Mouse (Mus musculus) CH12.LX (cell line): ENCODE measurements around the gene Gng4. TPM values are rescaled to one million over a fixed set of nuclear protein-coding genes. Genes with fewer than 3 reads are reported as not detected.

ENCODE experiments used
- DNase-seq: peaks from one replicate; pipeline ENCODE4 v3.0.0-alpha.2; 2013; ENCODE audit errors: extremely low read depth
- H3K27ac ChIP-seq: 2 replicates; pipeline ENCODE4 v1.5.1; 2012; ENCODE audit warnings: low read depth, mild to moderate bottlenecking, control low read depth, moderate library complexity; ENCODE audit not compliant: insufficient read depth
- H3K27me3 ChIP-seq: replicated peaks from 2 replicates; pipeline ENCODE3; 2012; ENCODE audit warnings: inconsistent platforms
- H3K36me3 ChIP-seq, 2 experiments: replicated peaks in 1 of 2; 2 replicates each; pipeline versions ENCODE3 to v1.6.1; 2012; ENCODE audit warnings: inconsistent platforms in 1 of 2, low read length in 1 of 2, mild to moderate bottlenecking in 1 of 2, mixed read lengths in 1 of 2, moderate library complexity in 1 of 2; ENCODE audit not compliant: control insufficient read depth in 1 of 2, insufficient read depth in 1 of 2
- H3K4me1 ChIP-seq, 2 experiments: 2 replicates each; pipeline ENCODE4 v1.6.1; 2012; ENCODE audit warnings: inconsistent platforms in 1 of 2, moderate library complexity in 1 of 2; ENCODE audit not compliant: insufficient read depth in 2 of 2, control insufficient read depth in 1 of 2
- H3K4me2 ChIP-seq: 2 replicates; pipeline ENCODE4 v1.6.1; 2012; ENCODE audit warnings: low read depth, mild to moderate bottlenecking, control low read depth; ENCODE audit not compliant: poor library complexity, insufficient read depth, severe bottlenecking
- H3K4me3 ChIP-seq, 3 experiments: fragments of 150-350 bp in 1 of 3; sonication (generic) in 1 of 3; replicated peaks in 1 of 3; 2 replicates each; pipeline versions ENCODE3 to v1.5.1; 2011 to 2012; ENCODE audit warnings: low read depth in 2 of 3, low read length in 2 of 3, mild to moderate bottlenecking in 2 of 3, moderate library complexity in 2 of 3, control low read depth in 1 of 3, improper control_type of control experiment in 1 of 3, inconsistent platforms in 1 of 3, mixed read lengths in 1 of 3; ENCODE audit not compliant: poor library complexity in 1 of 3
- H3K79me2 ChIP-seq: replicated peaks from 2 replicates; pipeline ENCODE4 v1.6.1; 2012; ENCODE audit warnings: mild to moderate bottlenecking, moderate library complexity; ENCODE audit not compliant: control insufficient read depth, poor library complexity, insufficient read depth, severe bottlenecking; ENCODE audit errors: extremely low read depth
- H3K9ac ChIP-seq: 2 replicates; pipeline ENCODE4 v1.6.1; 2012; ENCODE audit warnings: low read depth, mild to moderate bottlenecking, control low read depth, moderate library complexity; ENCODE audit not compliant: insufficient read depth
- H3K9me3 ChIP-seq: replicated peaks from 2 replicates; pipeline ENCODE3; 2012; ENCODE audit warnings: low read length, inconsistent platforms, mixed read lengths
- BHLHE40 ChIP-seq: IDR thresholded peaks from 2 replicates; pipeline ENCODE4 v1.6.1; 2011; ENCODE audit warnings: mild to moderate bottlenecking, low read depth, low read length, improper control_type of control experiment
- CHD2 ChIP-seq: IDR thresholded peaks from 2 replicates; pipeline ENCODE4 v1.6.1; 2011; ENCODE audit warnings: low read length, improper control_type of control experiment
- CTCF ChIP-seq, 2 experiments: IDR thresholded peaks in 1 of 2; conservative IDR thresholded peaks in 1 of 2; 2 replicates each; pipeline ENCODE4 v1.5.1; 2011 to 2012; ENCODE audit warnings: low read depth in 2 of 2, low read length in 2 of 2, improper control_type of control experiment in 1 of 2, inconsistent platforms in 1 of 2, mild to moderate bottlenecking in 1 of 2, moderate library complexity in 1 of 2
- ELF1 ChIP-seq: IDR thresholded peaks from 2 replicates; pipeline ENCODE4 v1.6.1; 2014; ENCODE audit warnings: low read depth, mild to moderate bottlenecking, inconsistent platforms, low read length, improper control_type of control experiment
- EP300 ChIP-seq: IDR thresholded peaks from 2 replicates; pipeline ENCODE4 v1.6.1; 2011; ENCODE audit warnings: low read length, improper control_type of control experiment
- ETS1 ChIP-seq: conservative IDR thresholded peaks from 2 replicates; pipeline ENCODE4 v1.6.1; 2012; ENCODE audit warnings: low read depth, mild to moderate bottlenecking, inconsistent platforms, low read length, improper control_type of control experiment, moderate library complexity
- GABPA ChIP-seq: IDR thresholded peaks from 2 replicates; pipeline ENCODE4 v1.6.1; 2012; ENCODE audit warnings: low read depth, low read length, improper control_type of control experiment, inconsistent platforms; ENCODE audit not compliant: insufficient replicate concordance
- HCFC1 ChIP-seq: IDR thresholded peaks from 2 replicates; pipeline ENCODE4 v1.6.1; 2012; ENCODE audit warnings: low read depth, mild to moderate bottlenecking, inconsistent platforms, low read length, improper control_type of control experiment
- JUN ChIP-seq: IDR thresholded peaks from 2 replicates; pipeline ENCODE4 v1.6.1; 2011; ENCODE audit warnings: low read depth, mild to moderate bottlenecking, low read length, improper control_type of control experiment, moderate library complexity; ENCODE audit not compliant: insufficient read depth
- JUND ChIP-seq: conservative IDR thresholded peaks from 2 replicates; pipeline ENCODE4 v1.6.1; 2011; ENCODE audit warnings: low read depth, low read length, improper control_type of control experiment
- MAX ChIP-seq: IDR thresholded peaks from 2 replicates; pipeline ENCODE4 v1.6.1; 2011; ENCODE audit warnings: low read length, improper control_type of control experiment
- MAZ ChIP-seq: IDR thresholded peaks from 2 replicates; pipeline ENCODE4 v1.6.1; 2012; ENCODE audit warnings: low read depth, mild to moderate bottlenecking, inconsistent platforms, low read length, improper control_type of control experiment, moderate library complexity
- MEF2A ChIP-seq: IDR thresholded peaks from 2 replicates; pipeline ENCODE4 v1.6.1; 2014; ENCODE audit warnings: low read depth, mild to moderate bottlenecking, inconsistent platforms, low read length, improper control_type of control experiment, borderline replicate concordance
- MXI1 ChIP-seq: IDR thresholded peaks from 2 replicates; pipeline ENCODE4 v1.6.1; 2011; ENCODE audit warnings: mild to moderate bottlenecking, low read depth, low read length, improper control_type of control experiment
- MYC ChIP-seq: IDR thresholded peaks from 2 replicates; pipeline ENCODE4 v1.6.1; 2011; ENCODE audit warnings: low read depth, mild to moderate bottlenecking, improper control_type of control experiment, low read length
- POLR2A ChIP-seq: IDR thresholded peaks from 2 replicates; pipeline ENCODE4 v1.6.1; 2011; ENCODE audit warnings: low read depth, mild to moderate bottlenecking, improper control_type of control experiment, low read length
- RAD21 ChIP-seq: IDR thresholded peaks from 2 replicates; pipeline ENCODE4 v1.6.1; 2011; ENCODE audit warnings: low read depth, mild to moderate bottlenecking, low read length, improper control_type of control experiment, moderate library complexity
- RCOR1 ChIP-seq: conservative IDR thresholded peaks from 2 replicates; pipeline ENCODE4 v1.6.1; 2012; ENCODE audit warnings: low read depth, mild to moderate bottlenecking, inconsistent platforms, low read length, improper control_type of control experiment
- SMC3 ChIP-seq: IDR thresholded peaks from 2 replicates; pipeline ENCODE4 v1.6.1; 2011; ENCODE audit warnings: low read depth, low read length, improper control_type of control experiment
- TBP ChIP-seq: conservative IDR thresholded peaks from 2 replicates; pipeline ENCODE4 v1.6.1; 2011; ENCODE audit warnings: low read depth, low read length, improper control_type of control experiment
- TCF12 ChIP-seq: IDR thresholded peaks from 2 replicates; pipeline ENCODE4 v1.6.1; 2014; ENCODE audit warnings: low read depth, mild to moderate bottlenecking, inconsistent platforms, low read length, improper control_type of control experiment
- UBTF ChIP-seq: IDR thresholded peaks from 2 replicates; pipeline ENCODE4 v1.6.1; 2012; ENCODE audit warnings: low read depth, mild to moderate bottlenecking, inconsistent platforms, low read length, improper control_type of control experiment, moderate library complexity
- USF2 ChIP-seq: conservative IDR thresholded peaks from 2 replicates; pipeline ENCODE4 v1.6.1; 2011; ENCODE audit warnings: low read depth, low read length, improper control_type of control experiment
- ZC3H11A ChIP-seq: IDR thresholded peaks from 2 replicates; pipeline ENCODE4 v1.6.1; 2012; ENCODE audit warnings: low read depth, mild to moderate bottlenecking, inconsistent platforms, low read length, improper control_type of control experiment
- ZMIZ1 ChIP-seq: IDR thresholded peaks from 2 replicates; pipeline ENCODE4 v1.6.1; 2012; ENCODE audit warnings: low read depth, mild to moderate bottlenecking, inconsistent platforms, low read length, improper control_type of control experiment
- dilution Hi-C: fragments of 300-500 bp; cut with MboI; formaldehyde crosslinking; loops from 2 replicates; pipeline ENCODE4 v1.14.3; 2020; ENCODE audit warnings: low sequenced_read_pairs; ENCODE audit not compliant: extremely low pct_unique_long_range_greater_than_20kb, extremely low pct_ligation_motif_present
- in situ Hi-C: fragments of 300-500 bp; cut with MboI; formaldehyde crosslinking; loops from 3 replicates; pipeline ENCODE4 v1.14.3; 2019; ENCODE audit warnings: low sequenced_read_pairs, low pct_ligation_motif_present, low pct_unique_long_range_greater_than_20kb, mixed read lengths
- polyA plus RNA-seq: library from polyadenylated mRNA; unstranded; fragments of >175 nt; gene quantifications from 2 replicates; pipeline ENCODE4 v1.2.1, GENCODE M21; 2012; ENCODE audit warnings: low read depth; ENCODE audit not compliant: insufficient read length
- total RNA-seq, 2 experiments: library from RNA; depleted of rRNA; stranded (reverse); fragments of 300-350 nt in 1 of 2; fragments of >200 nt in 1 of 2; gene quantifications; 2 replicates each; pipeline ENCODE4 v1.2.3; 2012 to 2014

Gene Gng4
- total and polyA plus RNA-seq, 3 experiments, result not detected

GRCm38 (mm10) chr13:13783296-13783695 is 563 bp upstream of the Gng4 start:
- Histone ChIP-seq H3K27me3 (no peaks in the 10 kb centered on the region), H3K4me1 (peaks cover 17 to 25% of the 10 kb centered on the region in 2 experiments), H3K9ac (no peak overlapping the region), H3K9me3 (peaks cover 4% of the 10 kb centered on the region), H3K4me2 (no peak overlapping the region), H3K27ac (no peak overlapping the region), H3K4me3 (no peak overlapping the region), H3K36me3 (peaks cover 17 to 46% of the 10 kb centered on the region in 2 experiments), H3K79me2 (no peaks in the 10 kb centered on the region)
- dilution Hi-C loops (no loop called here), in situ Hi-C loops (no loop called here)
- TF ChIP-seq HCFC1 (no peak), ELF1 (no peak), SMC3 (no peak), BHLHE40 (no peak), MXI1 (no peak), UBTF (no peak), JUN (no peak), ETS1 (no peak), EP300 (no peak), POLR2A (no peak), GABPA (no peak), ZC3H11A (no peak), TCF12 (no peak), CTCF (conservative IDR thresholded peaks at IDR 0.05 in 1 of 2, IDR thresholded peaks at IDR 0.05 in 1 of 2; ENCODE audit: low read depth in 2 of 2, low read length in 2 of 2) (no peak), USF2 (no peak), TBP (no peak), CHD2 (no peak), MYC (no peak)
- DNase-seq, result no peak

- no peaks in the 10 kb centered on the region for H3K79me2 ChIP-seq
- no peak for DNase-seq
- H3K9ac ChIP-seq, result no peak overlapping the region
- dilution Hi-C loops (no loop called here), in situ Hi-C loops (no loop called here)
- H3K36me3 ChIP-seq, result peaks cover 9 to 34% of the 10 kb centered on the region in 2 experiments
- H3K27ac ChIP-seq, result no peak overlapping the region
- H3K4me1 ChIP-seq, result peaks cover 23 to 35% of the 10 kb centered on the region in 2 experiments
- no peak for TF ChIP-seq MAX
- TF ChIP-seq MAZ, result no peak
- TF ChIP-seq MEF2A, result no peak
- no peak for TF ChIP-seq JUND
- no peak for TF ChIP-seq RCOR1
- TF ChIP-seq POLR2A, result no peak
- TF ChIP-seq ZMIZ1, result no peak
- no peak for TF ChIP-seq RAD21
- peak overlapping the region; percentile 77 for H3K4me2 ChIP-seq
- peaks cover 4% of the 10 kb centered on the region for H3K9me3 ChIP-seq
- peak overlapping the region in 1 of 3 experiments; percentile 33 for H3K4me3 ChIP-seq
- H3K27me3 ChIP-seq, result no peaks in the 10 kb centered on the region
Measured at GRCm38 (mm10) chr13:13784420-13784936, 619 bp downstream of the Gng4 start.
